Mouse (Mus musculus): Measurements from ENCODE around the gene Bcl7a. TPM values are rescaled to one million over a fixed set of nuclear protein-coding genes. Genes with fewer than 3 reads are reported as not detected.

Gene Bcl7a
- polyA plus RNA-seq, 1 experiment from 2014 or later, result 21.1 TPM

- Histone ChIP-seq H3K4me2 (ENCODE audit: low read length) (no peak overlapping the region), H3K27me3 (replicated peaks; ENCODE audit: control insufficient read depth, insufficient read depth, low read length) (no peaks in the 10 kb centered on the region), H3K36me3 (ENCODE audit: control insufficient read depth, insufficient read depth, low read length) (peaks cover 95% of the 10 kb centered on the region), H3K4me1 (replicated peaks; ENCODE audit: control insufficient read depth, insufficient read depth, low read length) (no peaks in the 10 kb centered on the region), H3K9me3 (ENCODE audit: control insufficient read depth, low read length) (no peaks in the 10 kb centered on the region), H3K4me3 (ENCODE audit: low read depth, low read length) (no peak overlapping the region), H3K9ac (ENCODE audit: low read length) (no peak overlapping the region), H3K27ac (ENCODE audit: low read depth) (no peak overlapping the region)
- DNase-seq (ENCODE audit: low spot score) (no peak), ATAC-seq (replicated peaks; ENCODE audit: low FRiP score, low TSS enrichment, low read depth) (no peak)
- WGBS, result 90% methylated on average over 6 of the region's 6 CpGs
Measured at GRCm38 (mm10) chr5:123359431-123359830, 15.8 kb downstream of the Bcl7a start.

- Histone ChIP-seq H3K4me2 (ENCODE audit: low read length) (no peak overlapping the region), H3K36me3 (ENCODE audit: control insufficient read depth, insufficient read depth, low read length) (peaks cover 78% of the 10 kb centered on the region), H3K4me1 (replicated peaks; ENCODE audit: control insufficient read depth, insufficient read depth, low read length) (no peaks in the 10 kb centered on the region), H3K9ac (ENCODE audit: low read length) (no peak overlapping the region), H3K27me3 (replicated peaks; ENCODE audit: control insufficient read depth, insufficient read depth, low read length) (no peaks in the 10 kb centered on the region), H3K27ac (ENCODE audit: low read depth) (no peak overlapping the region), H3K4me3 (ENCODE audit: low read depth, low read length) (no peak overlapping the region), H3K9me3 (ENCODE audit: control insufficient read depth, low read length) (no peaks in the 10 kb centered on the region)
- WGBS, result 89% methylated on average over 4 of the region's 4 CpGs
- DNase-seq (ENCODE audit: low spot score) (no peak), ATAC-seq (replicated peaks; ENCODE audit: low FRiP score, low TSS enrichment, low read depth) (no peak)
Measured at GRCm38 (mm10) chr5:123362911-123363310, 19.3 kb downstream of the Bcl7a start.

- no peak overlapping the region for H3K27ac ChIP-seq (ENCODE audit: low read depth)
- H3K9ac ChIP-seq (ENCODE audit: low read length), result no peak overlapping the region
- no peaks in the 10 kb centered on the region for H3K9me3 ChIP-seq (ENCODE audit: control insufficient read depth, low read length)
- no peak for ATAC-seq (replicated peaks; ENCODE audit: low FRiP score, low TSS enrichment, low read depth)
- no peak overlapping the region for H3K4me3 ChIP-seq (ENCODE audit: low read depth, low read length)
- no peak for DNase-seq (ENCODE audit: low spot score)
- H3K27me3 ChIP-seq (replicated peaks; ENCODE audit: control insufficient read depth, insufficient read depth, low read length), result no peaks in the 10 kb centered on the region
- no peak overlapping the region for H3K4me2 ChIP-seq (ENCODE audit: low read length)
- H3K36me3 ChIP-seq (ENCODE audit: control insufficient read depth, insufficient read depth, low read length), result peaks cover 67% of the 10 kb centered on the region
- 87% methylated on average over 11 of the region's 11 CpGs for WGBS
- no peaks in the 10 kb centered on the region for H3K4me1 ChIP-seq (replicated peaks; ENCODE audit: control insufficient read depth, insufficient read depth, low read length)
Measured at GRCm38 (mm10) chr5:123364302-123364971, 20.8 kb downstream of the Bcl7a start.

- 76% methylated on average over 13 of the region's 13 CpGs for WGBS
- no peak overlapping the region for H3K4me2 ChIP-seq (ENCODE audit: low read length)
- 0 out of 2 replicates have a peak, but pooled peaks have one; percentile 32 for ATAC-seq (replicated peaks; ENCODE audit: low FRiP score, low TSS enrichment, low read depth)
- DNase-seq (ENCODE audit: low spot score), result peak; percentile 79
- H3K4me3 ChIP-seq (ENCODE audit: low read depth, low read length), result no peak overlapping the region
- H3K36me3 ChIP-seq (ENCODE audit: control insufficient read depth, insufficient read depth, low read length), result peaks cover 69% of the 10 kb centered on the region
- H3K27me3 ChIP-seq (replicated peaks; ENCODE audit: control insufficient read depth, insufficient read depth, low read length), result no peaks in the 10 kb centered on the region
- no peaks in the 10 kb centered on the region for H3K4me1 ChIP-seq (replicated peaks; ENCODE audit: control insufficient read depth, insufficient read depth, low read length)
- no peak overlapping the region for H3K9ac ChIP-seq (ENCODE audit: low read length)
- no peaks in the 10 kb centered on the region for H3K9me3 ChIP-seq (ENCODE audit: control insufficient read depth, low read length)
- no peak overlapping the region for H3K27ac ChIP-seq (ENCODE audit: low read depth)
Measured at GRCm38 (mm10) chr5:123368869-123369488, 25.3 kb downstream of the Bcl7a start.

GRCm38 (mm10) chr5:123370049-123370448, 26.4 kb downstream of the Bcl7a start:
- no peak overlapping the region for H3K9ac ChIP-seq (ENCODE audit: low read length)
- peaks cover 64% of the 10 kb centered on the region for H3K36me3 ChIP-seq (ENCODE audit: control insufficient read depth, insufficient read depth, low read length)
- H3K4me3 ChIP-seq (ENCODE audit: low read depth, low read length), result no peak overlapping the region
- ATAC-seq (replicated peaks; ENCODE audit: low FRiP score, low TSS enrichment, low read depth) (no peak), DNase-seq (ENCODE audit: low spot score) (no peak)
- H3K9me3 ChIP-seq (ENCODE audit: control insufficient read depth, low read length), result no peaks in the 10 kb centered on the region
- no peaks in the 10 kb centered on the region for H3K4me1 ChIP-seq (replicated peaks; ENCODE audit: control insufficient read depth, insufficient read depth, low read length)
- WGBS, result 86% methylated on average over 5 of the region's 5 CpGs
- no peak overlapping the region for H3K27ac ChIP-seq (ENCODE audit: low read depth)
- H3K4me2 ChIP-seq (ENCODE audit: low read length), result no peak overlapping the region
- H3K27me3 ChIP-seq (replicated peaks; ENCODE audit: control insufficient read depth, insufficient read depth, low read length), result no peaks in the 10 kb centered on the region

GRCm38 (mm10) chr5:123375262-123375661, 31.6 kb downstream of the Bcl7a start:
- H3K4me2 ChIP-seq (ENCODE audit: low read length), result no peak overlapping the region
- H3K27ac ChIP-seq (ENCODE audit: low read depth), result no peak overlapping the region
- ATAC-seq (replicated peaks; ENCODE audit: low FRiP score, low TSS enrichment, low read depth), result no peak
- H3K4me3 ChIP-seq (ENCODE audit: low read depth, low read length), result no peak overlapping the region
- H3K27me3 ChIP-seq (replicated peaks; ENCODE audit: control insufficient read depth, insufficient read depth, low read length), result no peaks in the 10 kb centered on the region
- peaks cover 46% of the 10 kb centered on the region for H3K36me3 ChIP-seq (ENCODE audit: control insufficient read depth, insufficient read depth, low read length)
- H3K9ac ChIP-seq (ENCODE audit: low read length), result no peak overlapping the region
- H3K4me1 ChIP-seq (replicated peaks; ENCODE audit: control insufficient read depth, insufficient read depth, low read length), result peaks cover 23% of the 10 kb centered on the region
- H3K9me3 ChIP-seq (ENCODE audit: control insufficient read depth, low read length), result no peaks in the 10 kb centered on the region
- no peak for DNase-seq (ENCODE audit: low spot score)
- WGBS, result 87% methylated on average over 10 of the region's 10 CpGs

- 88% methylated on average over 6 of the region's 6 CpGs for WGBS
- Histone ChIP-seq H3K27me3 (replicated peaks; ENCODE audit: control insufficient read depth, insufficient read depth, low read length) (no peaks in the 10 kb centered on the region), H3K4me2 (ENCODE audit: low read length) (no peak overlapping the region), H3K4me3 (ENCODE audit: low read depth, low read length) (no peak overlapping the region), H3K9ac (ENCODE audit: low read length) (no peak overlapping the region), H3K36me3 (ENCODE audit: control insufficient read depth, insufficient read depth, low read length) (peaks cover 40% of the 10 kb centered on the region), H3K27ac (ENCODE audit: low read depth) (peak overlapping the region; percentile 38; the same call in 1 of the 2 replicates), H3K9me3 (ENCODE audit: control insufficient read depth, low read length) (no peaks in the 10 kb centered on the region), H3K4me1 (replicated peaks; ENCODE audit: control insufficient read depth, insufficient read depth, low read length) (peaks cover 23% of the 10 kb centered on the region)
- no peak for ATAC-seq (replicated peaks; ENCODE audit: low FRiP score, low TSS enrichment, low read depth)
- no peak for DNase-seq (ENCODE audit: low spot score)
Measured at GRCm38 (mm10) chr5:123375793-123376452, 32.3 kb downstream of the Bcl7a start.

GRCm38 (mm10) chr5:123376569-123376968, 32.9 kb downstream of the Bcl7a start:
- Histone ChIP-seq H3K4me2 (ENCODE audit: low read length) (peak overlapping the region; percentile 23; the same call in 1 of the 2 replicates), H3K27ac (ENCODE audit: low read depth) (peak overlapping the region; percentile 38; the same call in 1 of the 2 replicates), H3K4me1 (replicated peaks; ENCODE audit: control insufficient read depth, insufficient read depth, low read length) (peaks cover 23% of the 10 kb centered on the region), H3K4me3 (ENCODE audit: low read depth, low read length) (no peak overlapping the region), H3K36me3 (ENCODE audit: control insufficient read depth, insufficient read depth, low read length) (peaks cover 33% of the 10 kb centered on the region), H3K9ac (ENCODE audit: low read length) (no peak overlapping the region), H3K27me3 (replicated peaks; ENCODE audit: control insufficient read depth, insufficient read depth, low read length) (no peaks in the 10 kb centered on the region), H3K9me3 (ENCODE audit: control insufficient read depth, low read length) (no peaks in the 10 kb centered on the region)
- ATAC-seq (replicated peaks; ENCODE audit: low FRiP score, low TSS enrichment, low read depth), result peak; percentile 17; the same call in 1 of the 2 replicates
- DNase-seq (ENCODE audit: low spot score), result peak; percentile 71
- 23% methylated on average over 10 of the region's 10 CpGs for WGBS

All from intestine, embryonic 14.5 days (tissue).